Mouse (Mus musculus): ENCODE results near the gene Shmt2. TPM values are rescaled to one million over a fixed set of nuclear protein-coding genes. Genes with fewer than 3 reads are reported as not detected.

Gene Shmt2
- 10 to 100 TPM; 27.5 to 27.6 TPM for total RNA-seq (2023)

DNA sequence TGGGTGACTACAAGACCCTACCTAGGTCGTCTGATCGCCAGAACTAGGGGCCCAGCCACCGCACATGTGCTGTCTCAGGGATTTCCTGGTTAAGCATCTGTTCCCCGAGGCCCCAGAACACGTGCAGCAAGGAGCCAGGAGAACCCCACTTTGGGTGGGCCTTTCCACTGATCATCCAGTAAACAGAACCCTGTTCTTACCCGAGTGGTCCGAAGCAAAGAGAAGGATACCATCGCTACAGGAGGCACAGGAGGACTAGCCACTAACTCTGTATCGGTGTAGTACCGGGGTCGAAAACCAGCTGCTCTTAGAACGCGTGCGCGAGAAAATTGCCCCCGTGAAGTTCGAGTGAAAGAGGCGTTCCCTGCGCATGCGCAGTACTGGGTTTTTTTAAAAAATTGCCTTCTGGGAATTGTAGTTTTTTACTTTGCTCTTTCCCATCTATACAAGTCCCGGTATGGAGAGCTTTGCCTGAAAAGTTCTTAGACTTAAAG lies at the start of gene Shmt2:
Shmt2 (minus strand) TSS at position 357 of the 494 bp plus-strand sequence.

DNA sequence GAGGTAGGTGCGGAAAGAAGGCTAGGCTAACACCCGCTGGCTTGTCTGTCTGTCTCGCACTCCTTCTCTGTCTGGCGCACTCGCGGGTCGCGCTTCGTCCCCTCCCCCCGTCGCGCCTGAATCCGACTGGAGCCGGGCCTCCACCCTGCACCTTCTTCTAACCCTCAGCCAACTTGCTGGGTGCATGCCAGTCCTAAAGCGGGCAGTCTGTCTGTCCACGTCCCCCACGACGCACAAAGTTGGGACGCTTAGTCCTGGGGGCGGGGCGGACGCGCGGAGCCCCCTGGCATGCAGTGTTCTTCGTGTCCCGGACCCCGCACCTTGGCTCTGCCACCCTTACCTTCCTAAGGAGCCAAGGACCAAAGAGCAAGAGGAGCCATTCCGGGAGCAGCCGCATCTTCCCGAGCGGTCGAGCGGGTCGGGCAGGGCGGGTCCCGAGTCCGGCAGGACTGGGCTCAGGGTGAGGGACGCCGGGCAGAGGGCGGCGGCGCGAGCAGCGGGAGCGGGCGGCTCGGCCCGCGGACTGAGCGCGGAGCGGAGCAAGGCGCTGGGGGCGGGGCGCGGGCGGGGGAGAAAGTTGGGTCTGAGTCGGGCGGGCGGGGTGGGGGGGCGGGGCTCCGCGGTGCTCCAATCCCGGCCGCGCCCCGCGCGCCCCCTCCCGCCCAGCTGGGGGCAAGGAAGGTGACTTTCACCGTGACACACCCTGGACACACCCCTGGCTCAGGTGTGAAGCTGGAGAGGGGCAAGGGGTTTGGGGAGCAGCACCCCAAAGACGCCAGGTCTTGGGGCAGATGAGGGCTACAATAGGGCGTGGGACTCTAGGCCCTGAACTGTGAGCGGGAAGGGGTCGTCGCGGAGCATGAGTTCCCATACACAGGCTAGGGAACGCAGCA lies 12.0 kb upstream of the Shmt2 start, which contains the start of gene Nxph4:
Nxph4 (minus strand) TSS at position 524 of the 893 bp plus-strand sequence.

DNA sequence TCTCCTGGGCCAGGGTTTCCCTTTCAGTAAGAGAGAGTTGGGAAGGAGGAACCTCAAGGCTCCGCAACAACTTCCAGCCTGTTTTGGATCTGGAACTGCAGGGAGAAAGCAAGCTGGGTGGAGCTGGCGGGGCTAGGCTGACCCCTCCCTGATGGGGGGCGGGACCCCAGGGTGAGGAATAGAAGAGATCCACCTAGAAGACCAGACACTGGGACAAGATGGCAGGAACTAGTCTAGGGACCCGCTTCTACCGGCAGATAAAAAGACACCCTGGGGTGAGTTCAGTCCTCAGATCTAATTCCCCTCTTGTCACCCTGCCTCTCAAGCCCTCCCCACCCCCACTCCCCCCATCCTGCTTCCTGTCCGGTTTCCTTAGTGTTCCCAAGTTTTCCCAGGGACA lies 7.5 kb downstream of the Shmt2 start, which contains the start of gene Ndufa4l2:
Ndufa4l2 (plus strand) TSS at position 204 of the 400 bp plus-strand sequence.

DNA sequence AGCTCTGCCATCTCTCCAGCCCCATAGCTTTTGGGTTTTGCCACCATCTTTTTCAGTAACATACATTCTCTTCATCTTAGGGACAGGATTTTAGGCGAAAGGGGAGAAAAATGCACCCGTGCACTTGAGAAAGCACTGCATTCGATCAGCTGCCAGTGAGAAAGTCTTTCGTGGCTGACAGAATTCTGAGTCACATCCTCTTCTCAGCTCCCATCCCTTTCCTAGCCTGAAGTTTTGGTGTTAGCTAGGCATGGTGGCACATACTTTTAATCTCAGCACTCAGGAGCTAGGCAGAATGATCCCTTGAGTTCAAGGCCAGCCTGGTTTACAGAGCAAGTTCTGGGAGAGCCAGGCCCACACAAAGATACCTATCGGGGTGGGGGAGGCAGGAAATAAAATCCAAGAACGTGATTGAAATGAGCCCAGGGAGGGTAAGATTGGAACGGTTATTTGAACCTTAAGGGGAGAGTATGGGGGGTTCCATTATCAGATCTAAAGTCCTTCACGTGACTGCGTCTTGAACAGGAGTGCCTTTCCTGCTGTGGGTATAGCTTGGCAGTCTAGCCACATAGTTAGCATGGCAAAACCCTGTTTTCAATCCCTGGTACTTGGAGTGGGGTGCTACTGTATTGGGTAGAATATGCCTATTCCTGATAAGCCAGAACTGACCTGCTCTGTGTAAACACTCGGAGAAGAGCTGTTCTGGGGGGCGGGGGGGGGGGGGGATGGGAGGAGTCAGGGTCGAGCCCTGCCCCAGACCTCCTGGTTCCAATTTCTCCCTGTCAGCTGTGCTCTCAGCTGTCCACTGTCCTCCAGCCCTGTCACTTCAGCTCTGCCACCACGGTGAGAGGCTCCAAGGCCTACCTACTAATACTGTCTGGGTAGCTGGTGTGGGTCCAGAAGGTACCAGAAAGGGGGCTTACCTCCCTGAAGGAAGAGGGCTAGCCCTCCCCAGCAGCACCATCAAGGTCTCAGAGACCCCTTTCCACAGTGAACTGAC lies 21.1 kb downstream of the Shmt2 start, which contains the start of gene Stac3:
Stac3 (plus strand) TSS at position 793 of the 1,000 bp plus-strand sequence.

Other genes starting within 250 kb of the Shmt2 start
- gene Mbd6, start 233.4 kb downstream of the Shmt2 start, total RNA-seq (2023), result 100 to 1,000 TPM; 134 to 135 TPM
- gene Mars, start 210.7 kb downstream of the Shmt2 start, total RNA-seq (2023), result 10 to 100 TPM; 41.3 to 47.4 TPM
- 100 to 1,000 TPM; 240 to 263 TPM for gene Arhgap9, start 200.5 kb downstream of the Shmt2 start, total RNA-seq (2023)
- gene Gli1, start 180.5 kb downstream of the Shmt2 start, total RNA-seq (2023), result not detected
- not detected for gene Inhbe, start 168.0 kb downstream of the Shmt2 start, total RNA-seq (2023)
- gene Inhbc, start 152.0 kb downstream of the Shmt2 start, total RNA-seq (2023), result not detected
- 10 to 100 TPM; 91.2 to 93.7 TPM for gene R3hdm2, start 142.1 kb downstream of the Shmt2 start, total RNA-seq (2023)
- gene Stac3, start 20.8 kb downstream of the Shmt2 start, total RNA-seq (2023), result 1 to 10 TPM; 2.0 to 2.4 TPM
- not detected for gene Ndufa4l2, start 7.5 kb downstream of the Shmt2 start, total RNA-seq (2023)
- not detected for gene Nxph4, start 12.1 kb upstream of the Shmt2 start, total RNA-seq (2023)
- gene Lrp1, start 98.7 kb upstream of the Shmt2 start, total RNA-seq (2023), result 100 to 1,000 TPM in 1 of 2 experiments, 10 to 100 TPM in 1; 95.8 to 102 TPM
- 100 to 1,000 TPM; 185 to 200 TPM for gene Stat6, start 120.5 kb upstream of the Shmt2 start, total RNA-seq (2023)
- gene Nemp1, start 144.5 kb upstream of the Shmt2 start, total RNA-seq (2023), result 10 to 100 TPM; 13.0 to 13.2 TPM
- 1 to 10 TPM; 1.2 to 1.5 TPM for gene Nab2, start 146.1 kb upstream of the Shmt2 start, total RNA-seq (2023)
- gene Myo1a, start 182.7 kb upstream of the Shmt2 start, total RNA-seq (2023), result under 1 TPM; 0.51 to 0.94 TPM
- gene Tac2, start 202.0 kb upstream of the Shmt2 start, total RNA-seq (2023), result 1 to 10 TPM; 2.0 to 5.6 TPM
- 10 to 100 TPM; 14.4 to 17.2 TPM for gene Zbtb39, start 217.1 kb upstream of the Shmt2 start, total RNA-seq (2023)
- under 1 TPM in 1 of 2 experiments, not detected in 1; 0.22 TPM for gene Gpr182, start 229.3 kb upstream of the Shmt2 start, total RNA-seq (2023)
- under 1 TPM; 0.20 to 0.33 TPM for gene Rdh1, start 237.3 kb upstream of the Shmt2 start, total RNA-seq (2023)
- gene Rdh16f1, start 237.3 kb upstream of the Shmt2 start, total RNA-seq (2023), result under 1 TPM in 1 of 2 experiments, not detected in 1; 0.20 TPM